Mouse (Mus musculus): ENCODE measurements around the gene Olfr611. TPM values are rescaled to one million over a fixed set of nuclear protein-coding genes. Genes with fewer than 3 reads are reported as not detected.
"Not testable (repeated sequence)": the region's sequence is repeated elsewhere in the genome, so short reads cannot be mapped to it uniquely, and the experiment has no call there.

Gene Olfr611
- not detected in 2 replicates for polyA plus RNA-seq (2012; rRNA removed)

DNA sequence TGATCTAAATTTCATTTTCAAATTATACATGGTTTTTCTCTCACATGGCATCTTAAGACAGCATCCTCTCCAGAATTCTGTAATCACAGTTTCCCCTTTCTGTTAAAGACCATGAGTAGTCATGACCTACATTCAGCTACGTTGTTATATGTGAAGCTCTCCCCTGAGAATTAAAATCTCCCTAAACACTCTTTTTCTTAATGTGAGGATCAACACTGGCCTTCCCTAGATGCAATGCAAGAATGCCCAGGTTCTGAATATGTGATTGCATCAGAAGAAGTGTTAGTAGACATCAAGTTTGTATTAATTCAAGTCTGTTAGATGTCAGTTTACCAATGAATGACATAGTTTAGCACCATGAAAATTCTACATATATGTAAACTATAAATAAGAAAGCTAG is at the start of gene Olfr611:
TSS of gene Olfr611 (minus strand) at position 101 of the 400 bp plus-strand sequence.
- DNase-seq (ENCODE audit: low spot score): not testable (repeated sequence)

DNA sequence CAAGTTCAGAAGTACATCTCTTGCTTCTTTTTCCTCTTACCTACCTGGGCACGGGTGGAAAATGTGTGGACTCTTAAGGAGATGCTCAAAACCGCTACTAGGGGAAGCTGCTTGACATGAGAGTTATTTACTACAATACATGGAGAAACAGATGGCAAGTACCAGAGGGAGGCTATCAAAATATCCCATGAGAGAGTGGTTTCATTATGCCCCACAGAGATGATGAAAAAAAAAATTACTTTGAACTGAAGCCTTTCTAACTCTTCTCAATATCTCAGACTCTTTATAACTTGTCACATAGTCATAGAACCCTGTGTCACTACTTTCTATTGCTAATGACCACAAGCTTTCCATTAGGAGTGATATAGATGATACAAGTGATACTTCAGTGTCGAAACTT is 48.4 kb upstream of the Olfr611 start, which contains the start of gene Olfr616:
TSS of gene Olfr616 (minus strand) at position 101 of the 400 bp plus-strand sequence.
- DNase-seq (ENCODE audit: low spot score): no peak

DNA sequence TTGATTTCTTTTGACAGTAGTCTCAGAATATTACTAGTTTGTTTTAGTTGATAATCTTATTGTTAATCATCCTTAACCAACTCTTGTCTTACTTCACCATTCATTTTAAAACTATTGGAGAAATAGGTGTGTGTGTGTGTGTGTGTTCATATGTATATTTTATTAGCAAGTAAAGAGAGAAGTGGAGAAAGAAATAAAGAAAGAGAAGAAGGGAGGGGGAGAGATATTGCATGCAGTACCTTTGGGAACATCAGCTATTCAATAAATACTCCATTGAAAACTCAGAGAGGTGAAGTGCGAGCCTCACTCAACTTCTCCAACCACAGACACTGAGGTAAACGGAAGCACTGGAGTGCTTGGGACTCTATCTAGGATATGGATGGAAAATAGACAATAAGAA is 35.1 kb upstream of the Olfr611 start, which contains the start of gene Olfr615:
TSS of gene Olfr615 (plus strand) at position 301 of the 400 bp plus-strand sequence.
- DNase-seq (ENCODE audit: low spot score): no peak

DNA sequence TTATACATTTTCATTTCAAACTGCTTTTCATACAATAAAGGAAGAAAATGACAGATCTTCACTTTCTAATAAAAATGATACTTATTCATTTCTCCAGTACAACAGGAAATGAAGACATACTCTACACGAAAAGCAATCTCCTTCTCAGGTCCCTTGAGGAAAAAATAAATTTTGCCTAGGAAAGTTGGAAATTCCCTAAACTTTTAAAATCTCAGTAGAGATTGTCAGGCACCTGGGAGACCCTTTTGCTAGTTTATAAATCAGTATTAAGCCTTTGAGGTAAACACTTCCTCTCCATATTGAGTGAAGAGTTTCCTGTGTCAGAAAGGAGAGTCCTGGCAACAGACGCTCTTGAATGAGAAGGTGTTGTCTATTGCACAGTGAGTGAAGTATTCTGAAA is 27.1 kb upstream of the Olfr611 start, which contains the start of gene Olfr613:
TSS of gene Olfr613 (plus strand) at position 301 of the 400 bp plus-strand sequence.
- DNase-seq (ENCODE audit: low spot score): no peak

DNA sequence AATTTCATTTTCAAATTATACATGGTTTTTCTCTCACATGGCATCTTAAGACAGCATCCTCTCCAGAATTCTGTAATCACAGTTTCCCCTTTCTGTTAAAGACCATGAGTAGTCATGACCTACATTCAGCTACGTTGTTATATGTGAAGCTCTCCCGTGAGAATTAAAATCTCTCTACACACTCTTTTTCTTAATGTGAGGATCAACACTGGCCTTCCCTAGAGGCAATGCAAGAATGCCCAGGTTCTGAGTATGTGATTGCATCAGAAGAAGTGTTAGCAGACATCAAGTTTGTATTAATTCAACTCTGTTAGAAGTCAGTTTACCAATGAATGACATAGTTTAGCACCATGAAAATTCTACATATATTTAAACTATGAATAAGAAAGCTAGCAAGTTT is 22.0 kb upstream of the Olfr611 start, which contains the start of gene Olfr612:
TSS of gene Olfr612 (minus strand) at position 101 of the 400 bp plus-strand sequence.
- DNase-seq (ENCODE audit: low spot score): not testable (repeated sequence)

DNA sequence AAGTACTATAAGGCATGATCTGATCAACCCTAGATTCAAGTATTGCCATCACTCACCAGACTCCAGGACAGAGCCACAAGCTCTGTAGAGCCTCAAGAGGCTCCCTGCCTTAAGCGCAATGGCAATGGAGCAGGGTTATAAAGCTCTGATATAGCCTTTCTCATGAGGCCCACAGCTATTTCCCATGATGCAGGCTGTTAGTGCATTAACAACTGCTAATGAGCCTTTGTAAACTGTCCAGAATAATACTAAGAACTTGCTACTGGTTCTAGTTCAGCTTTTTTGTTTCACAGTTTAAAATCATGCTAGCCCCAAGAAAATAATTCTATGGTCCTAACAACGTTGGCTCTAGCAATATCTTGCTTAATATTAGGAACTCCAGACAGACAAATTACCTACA is 8.6 kb downstream of the Olfr611 start, which contains the start of gene Olfr610:
TSS of gene Olfr610 (minus strand) at position 101 of the 400 bp plus-strand sequence.
- DNase-seq (ENCODE audit: low spot score): no peak

DNA sequence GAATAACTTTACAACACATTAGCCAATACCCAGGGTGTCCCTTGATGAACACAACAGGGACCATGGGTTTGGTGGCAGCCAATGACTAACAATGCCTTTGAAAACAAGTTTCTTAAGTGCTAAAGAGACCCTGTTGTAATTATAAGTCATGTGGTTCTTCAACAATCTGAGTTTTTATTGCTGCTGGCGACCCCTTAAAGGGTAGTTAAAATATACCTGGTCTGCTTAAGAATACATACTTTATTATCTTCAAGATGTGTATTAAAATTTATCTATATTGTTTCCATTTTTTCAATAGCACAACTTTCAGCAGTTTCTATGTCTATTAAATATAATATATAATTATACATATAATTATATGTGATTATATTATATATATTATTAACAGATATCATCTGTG is 22.7 kb downstream of the Olfr611 start, which contains the start of gene Olfr609:
TSS of gene Olfr609 (minus strand) at position 101 of the 400 bp plus-strand sequence.
- no peak for DNase-seq (ENCODE audit: low spot score)

DNA sequence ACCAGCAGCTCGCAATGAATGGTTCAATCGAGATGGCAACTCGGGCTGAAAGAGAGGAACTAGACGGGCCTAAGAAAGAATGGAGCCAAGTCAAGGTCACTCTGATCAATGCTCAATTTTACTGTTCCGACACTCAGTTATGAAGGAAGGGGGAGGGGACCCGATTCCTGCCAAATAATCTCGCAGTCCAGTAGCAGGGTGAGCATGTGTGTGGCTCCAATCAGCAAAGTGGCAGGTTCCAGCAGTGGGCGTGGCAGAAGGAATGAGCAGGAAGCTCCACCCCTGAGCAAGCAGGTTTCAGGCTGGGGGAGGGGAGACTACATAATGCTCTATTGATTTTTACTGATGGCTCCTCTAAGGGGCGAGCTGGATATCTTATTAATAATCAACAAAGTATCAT is 43.5 kb downstream of the Olfr611 start:
- not testable (repeated sequence) for DNase-seq (ENCODE audit: low spot score)

DNA sequence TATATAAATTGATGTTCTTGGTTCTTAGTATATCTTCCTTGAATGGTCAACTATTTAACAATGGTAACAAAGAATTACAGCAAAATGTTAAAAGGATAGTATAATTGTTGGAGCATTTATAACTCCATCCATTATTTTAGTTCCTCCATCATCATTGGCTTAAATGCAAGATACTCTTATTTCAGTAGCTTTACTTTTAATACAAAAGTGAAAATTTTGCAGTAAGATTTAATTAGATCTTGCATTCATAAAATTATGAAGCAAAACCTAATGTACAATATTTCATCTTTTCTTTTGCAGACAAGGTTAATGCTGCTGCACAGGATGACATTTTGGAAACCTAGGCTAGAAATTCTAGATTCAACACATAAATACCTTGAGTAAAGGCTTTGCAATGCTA is 51.1 kb downstream of the Olfr611 start, which contains the start of gene Olfr608:
TSS of gene Olfr608 (plus strand) at position 301 of the 400 bp plus-strand sequence.
- DNase-seq (ENCODE audit: low spot score): no peak

Other genes starting within 250 kb of the Olfr611 start
- not detected in 2 replicates for gene Olfr596, start 215.2 kb downstream of the Olfr611 start, polyA plus RNA-seq (2012; rRNA removed)
- not detected in 2 replicates for gene Olfr597, start 204.5 kb downstream of the Olfr611 start, polyA plus RNA-seq (2012; rRNA removed)
- not detected in 2 replicates for gene Olfr598, start 197.3 kb downstream of the Olfr611 start, polyA plus RNA-seq (2012; rRNA removed)
- not detected in 2 replicates for gene Olfr599, start 184.9 kb downstream of the Olfr611 start, polyA plus RNA-seq (2012; rRNA removed)
- not detected in 2 replicates for gene Olfr600, start 171.2 kb downstream of the Olfr611 start, polyA plus RNA-seq (2012; rRNA removed)
- not detected in 2 replicates for gene Olfr601, start 158.2 kb downstream of the Olfr611 start, polyA plus RNA-seq (2012; rRNA removed)
- not detected in 2 replicates for gene Olfr603, start 134.7 kb downstream of the Olfr611 start, polyA plus RNA-seq (2012; rRNA removed)
- gene Usp17lc, start 105.8 kb downstream of the Olfr611 start, polyA plus RNA-seq (2012; rRNA removed): not detected in 2 replicates
- gene Olfr605, start 75.4 kb downstream of the Olfr611 start, polyA plus RNA-seq (2012; rRNA removed): not detected in 2 replicates
- not detected in 2 replicates for gene Olfr606, start 71.8 kb downstream of the Olfr611 start, polyA plus RNA-seq (2012; rRNA removed)
- gene Olfr607, start 56.7 kb downstream of the Olfr611 start, polyA plus RNA-seq (2012; rRNA removed): not detected in 2 replicates
- not detected in 2 replicates for gene Olfr608, start 51.0 kb downstream of the Olfr611 start, polyA plus RNA-seq (2012; rRNA removed)
- not detected in 2 replicates for gene Olfr609, start 22.8 kb downstream of the Olfr611 start, polyA plus RNA-seq (2012; rRNA removed)
- gene Olfr610, start 8.7 kb downstream of the Olfr611 start, polyA plus RNA-seq (2012; rRNA removed): not detected in 2 replicates
- not detected in 2 replicates for gene Olfr612, start 21.9 kb upstream of the Olfr611 start, polyA plus RNA-seq (2012; rRNA removed)
- gene Olfr613, start 27.2 kb upstream of the Olfr611 start, polyA plus RNA-seq (2012; rRNA removed): not detected in 2 replicates
- not detected in 2 replicates for gene Olfr615, start 35.2 kb upstream of the Olfr611 start, polyA plus RNA-seq (2012; rRNA removed)
- not detected in 2 replicates for gene Olfr616, start 48.3 kb upstream of the Olfr611 start, polyA plus RNA-seq (2012; rRNA removed)
- not detected in 2 replicates for gene Olfr617, start 52.2 kb upstream of the Olfr611 start, polyA plus RNA-seq (2012; rRNA removed)
- gene Olfr618, start 69.3 kb upstream of the Olfr611 start, polyA plus RNA-seq (2012; rRNA removed): not detected in 2 replicates
- gene Olfr619, start 79.7 kb upstream of the Olfr611 start, polyA plus RNA-seq (2012; rRNA removed): not detected in 2 replicates
- not detected in 2 replicates for gene Olfr620, start 91.7 kb upstream of the Olfr611 start, polyA plus RNA-seq (2012; rRNA removed)
- gene Olfr622, start 121.9 kb upstream of the Olfr611 start, polyA plus RNA-seq (2012; rRNA removed): not detected in 2 replicates
- gene Olfr623, start 142.9 kb upstream of the Olfr611 start, polyA plus RNA-seq (2012; rRNA removed): not detected in 2 replicates
- 0.01 and 0.03 TPM in 2 replicates for gene Olfr624, start 150.3 kb upstream of the Olfr611 start, polyA plus RNA-seq (2012; rRNA removed)
- not detected in 2 replicates for gene Olfr625-ps1, start 161.9 kb upstream of the Olfr611 start, polyA plus RNA-seq (2012; rRNA removed)
- not detected in 2 replicates for gene Olfr243, start 193.8 kb upstream of the Olfr611 start, polyA plus RNA-seq (2012; rRNA removed)
- gene Olfr628, start 209.5 kb upstream of the Olfr611 start, polyA plus RNA-seq (2012; rRNA removed): not detected in 2 replicates
- gene Olfr629, start 224.1 kb upstream of the Olfr611 start, polyA plus RNA-seq (2012; rRNA removed): not detected in 2 replicates
- not detected in 2 replicates for gene Olfr630, start 236.5 kb upstream of the Olfr611 start, polyA plus RNA-seq (2012; rRNA removed)

Data from urinary bladder, adult 2 months (tissue).